Mouse (Mus musculus) MEL (cell line): Measurements from ENCODE around the gene Hoxc10. TPM values are rescaled to one million over a fixed set of nuclear protein-coding genes. Genes with fewer than 3 reads are reported as not detected.

ENCODE experiments used
- DNase-seq: peaks from one replicate; pipeline ENCODE4 v3.0.0; 2011; ENCODE audit warnings: low read depth, low spot score
- H3K27ac ChIP-seq: 2 replicates; pipeline ENCODE4 v1.5.1; 2012; ENCODE audit warnings: low read depth, mild to moderate bottlenecking, control low read depth, low read length, moderate library complexity; ENCODE audit not compliant: control insufficient read depth
- H3K27me3 ChIP-seq, 2 experiments: fragments of 150-350 bp in 1 of 2; sonication (generic) in 1 of 2; 2 replicates each; pipeline ENCODE4 v1.6.1; 2012; ENCODE audit warnings: low read length in 2 of 2, mild to moderate bottlenecking in 2 of 2, improper control_type of control experiment in 1 of 2, moderate library complexity in 1 of 2; ENCODE audit not compliant: insufficient read depth in 2 of 2, control insufficient read depth in 1 of 2
- H3K36me3 ChIP-seq, 2 experiments: 2 replicates each; pipeline ENCODE4 v1.6.1; 2012 to 2014; ENCODE audit warnings: low read length in 2 of 2, improper control_type of control experiment in 1 of 2, inconsistent platforms in 1 of 2, mild to moderate bottlenecking in 1 of 2; ENCODE audit not compliant: insufficient read depth in 2 of 2, control insufficient read depth in 1 of 2
- H3K4me1 ChIP-seq, 2 experiments: fragments of 150-350 bp in 1 of 2; sonication (generic) in 1 of 2; 2 replicates each; pipeline ENCODE4 v1.6.1; 2012; ENCODE audit warnings: low read length in 2 of 2, improper control_type of control experiment in 1 of 2, mild to moderate bottlenecking in 1 of 2; ENCODE audit not compliant: insufficient read depth in 2 of 2, control insufficient read depth in 1 of 2
- H3K4me3 ChIP-seq, 2 experiments: fragments of 150-350 bp in 1 of 2; sonication (generic) in 1 of 2; 2 replicates each; pipeline ENCODE4 v1.5.1; 2012; ENCODE audit warnings: low read depth in 2 of 2, low read length in 2 of 2, mild to moderate bottlenecking in 2 of 2, moderate library complexity in 2 of 2, control low read depth in 1 of 2, improper control_type of control experiment in 1 of 2; ENCODE audit not compliant: control insufficient read depth in 1 of 2, insufficient read depth in 1 of 2
- H3K79me2 ChIP-seq: 2 replicates; pipeline ENCODE4 v1.6.1; 2012; ENCODE audit warnings: mild to moderate bottlenecking, low read length, moderate library complexity; ENCODE audit not compliant: control insufficient read depth, poor library complexity, insufficient read depth
- H3K9ac ChIP-seq: 2 replicates; pipeline ENCODE4 v1.6.1; 2012; ENCODE audit warnings: low read depth, mild to moderate bottlenecking, control low read depth, low read length, moderate library complexity; ENCODE audit not compliant: control insufficient read depth, poor library complexity, severe bottlenecking
- H3K9me3 ChIP-seq: fragments of 150-350 bp; sonication (generic); replicated peaks from 2 replicates; pipeline ENCODE4 v1.6.1; 2012; ENCODE audit warnings: mild to moderate bottlenecking, low read length, improper control_type of control experiment, moderate library complexity; ENCODE audit not compliant: insufficient read depth
- BHLHE40 ChIP-seq: IDR thresholded peaks from 2 replicates; pipeline ENCODE4 v1.6.1; 2012; ENCODE audit warnings: low read depth, mild to moderate bottlenecking, inconsistent platforms, low read length, improper control_type of control experiment, borderline replicate concordance
- CHD1 ChIP-seq: IDR thresholded peaks from 2 replicates; pipeline ENCODE4 v1.6.1; 2012; ENCODE audit warnings: low read depth, mild to moderate bottlenecking, inconsistent platforms, low read length, improper control_type of control experiment
- CHD2 ChIP-seq: IDR thresholded peaks from 2 replicates; pipeline ENCODE4 v1.6.1; 2011; ENCODE audit warnings: low read length, improper control_type of control experiment
- CTCF ChIP-seq, 3 experiments: IDR thresholded peaks in 2 of 3; conservative IDR thresholded peaks in 1 of 3; 2 replicates each; pipeline ENCODE4 v1.5.1; 2011 to 2012; ENCODE audit warnings: low read length in 3 of 3, low read depth in 2 of 3, mild to moderate bottlenecking in 2 of 3, improper control_type of control experiment in 1 of 3, inconsistent platforms in 1 of 3, mixed read lengths in 1 of 3, moderate library complexity in 1 of 3; ENCODE audit not compliant: control insufficient read depth in 1 of 3, insufficient read depth in 1 of 3, poor library complexity in 1 of 3, severe bottlenecking in 1 of 3
- ELF1 ChIP-seq: IDR thresholded peaks from 2 replicates; pipeline ENCODE4 v1.6.1; 2014; ENCODE audit warnings: low read depth, mild to moderate bottlenecking, inconsistent platforms, low read length, improper control_type of control experiment, moderate library complexity
- EP300 ChIP-seq, 2 experiments: IDR thresholded peaks; 2 replicates each; pipeline ENCODE4 v1.6.1; 2011; ENCODE audit warnings: improper control_type of control experiment in 2 of 2, low read length in 2 of 2, low read depth in 1 of 2, mild to moderate bottlenecking in 1 of 2
- ETS1 ChIP-seq: IDR thresholded peaks from 2 replicates; pipeline ENCODE4 v1.6.1; 2012; ENCODE audit warnings: low read depth, mild to moderate bottlenecking, inconsistent platforms, low read length, improper control_type of control experiment, moderate library complexity
- GABPA ChIP-seq: IDR thresholded peaks from 2 replicates; pipeline ENCODE4 v1.6.1; 2012; ENCODE audit warnings: low read depth, mild to moderate bottlenecking, inconsistent platforms, low read length, improper control_type of control experiment, moderate library complexity
- HCFC1 ChIP-seq: IDR thresholded peaks from 2 replicates; pipeline ENCODE4 v1.6.1; 2012; ENCODE audit warnings: low read depth, mild to moderate bottlenecking, inconsistent platforms, low read length, improper control_type of control experiment, moderate library complexity
- JUND ChIP-seq: IDR thresholded peaks from 2 replicates; pipeline ENCODE4 v1.6.1; 2011; ENCODE audit warnings: low read depth, mild to moderate bottlenecking, improper control_type of control experiment, low read length
- KAT2A ChIP-seq: conservative IDR thresholded peaks from 2 replicates; pipeline ENCODE4 v1.6.1; 2012; ENCODE audit warnings: low read depth, low read length, improper control_type of control experiment, inconsistent platforms
- MAFK ChIP-seq: IDR thresholded peaks from 2 replicates; pipeline ENCODE4 v1.6.1; 2011; ENCODE audit warnings: low read depth, mild to moderate bottlenecking, low read length, improper control_type of control experiment, borderline replicate concordance
- MAX ChIP-seq: IDR thresholded peaks from 2 replicates; pipeline ENCODE4 v1.6.1; 2011; ENCODE audit warnings: low read length, improper control_type of control experiment
- MAZ ChIP-seq: IDR thresholded peaks from 2 replicates; pipeline ENCODE4 v1.6.1; 2012; ENCODE audit warnings: low read depth, mild to moderate bottlenecking, inconsistent platforms, low read length, improper control_type of control experiment
- MEF2A ChIP-seq: IDR thresholded peaks from 2 replicates; pipeline ENCODE4 v1.6.1; 2014; ENCODE audit warnings: low read depth, mild to moderate bottlenecking, inconsistent platforms, low read length, improper control_type of control experiment; ENCODE audit not compliant: poor library complexity, insufficient replicate concordance, severe bottlenecking; ENCODE audit errors: extremely low read depth
- MXI1 ChIP-seq: IDR thresholded peaks from 2 replicates; pipeline ENCODE4 v1.6.1; 2011; ENCODE audit warnings: mild to moderate bottlenecking, low read depth, low read length, improper control_type of control experiment
- MYC ChIP-seq: IDR thresholded peaks from 2 replicates; pipeline ENCODE4 v1.6.1; 2011; ENCODE audit warnings: low read depth, mild to moderate bottlenecking, low read length, improper control_type of control experiment, moderate library complexity
- NELFE ChIP-seq: IDR thresholded peaks from 2 replicates; pipeline ENCODE4 v1.6.1; 2011; ENCODE audit warnings: low read depth, low read length, improper control_type of control experiment
- NRF1 ChIP-seq: IDR thresholded peaks from 2 replicates; pipeline ENCODE4 v1.6.1; 2014; ENCODE audit warnings: low read depth, mild to moderate bottlenecking, inconsistent platforms, low read length, improper control_type of control experiment, moderate library complexity; ENCODE audit not compliant: poor library complexity, insufficient read depth, severe bottlenecking
- POLR2A ChIP-seq, 2 experiments: IDR thresholded peaks; 2 replicates each; pipeline ENCODE4 v1.6.1; 2011 to 2012; ENCODE audit warnings: low read length in 2 of 2, mild to moderate bottlenecking in 2 of 2, control low read depth in 1 of 2, improper control_type of control experiment in 1 of 2, low read depth in 1 of 2, moderate library complexity in 1 of 2; ENCODE audit not compliant: control insufficient read depth in 1 of 2, insufficient read depth in 1 of 2, poor library complexity in 1 of 2
- POLR2AphosphoS2 ChIP-seq: IDR thresholded peaks from 2 replicates; pipeline ENCODE4 v1.6.1; 2011; ENCODE audit warnings: low read length, improper control_type of control experiment
- POLR2AphosphoS5 ChIP-seq: IDR thresholded peaks from 2 replicates; pipeline ENCODE4 v1.6.1; 2012; ENCODE audit warnings: low read depth, borderline replicate concordance, mild to moderate bottlenecking, inconsistent platforms, low read length, moderate library complexity, mixed read lengths
- RAD21 ChIP-seq: IDR thresholded peaks from 2 replicates; pipeline ENCODE4 v1.6.1; 2011; ENCODE audit warnings: mild to moderate bottlenecking, low read depth, low read length, improper control_type of control experiment
- RCOR1 ChIP-seq: IDR thresholded peaks from 2 replicates; pipeline ENCODE4 v1.6.1; 2012; ENCODE audit warnings: low read depth, mild to moderate bottlenecking, inconsistent platforms, low read length, improper control_type of control experiment
- SMC3 ChIP-seq: IDR thresholded peaks from 2 replicates; pipeline ENCODE4 v1.6.1; 2011; ENCODE audit warnings: low read depth, low read length, improper control_type of control experiment
- TBP ChIP-seq: IDR thresholded peaks from 2 replicates; pipeline ENCODE4 v1.8.0; 2011; ENCODE audit warnings: low read depth, low read length, improper control_type of control experiment
- TCF12 ChIP-seq: IDR thresholded peaks from 2 replicates; pipeline ENCODE4 v1.6.1; 2014; ENCODE audit warnings: low read depth, mild to moderate bottlenecking, inconsistent platforms, low read length, improper control_type of control experiment, moderate library complexity
- UBTF ChIP-seq: IDR thresholded peaks from 2 replicates; pipeline ENCODE4 v1.6.1; 2012; ENCODE audit warnings: low read depth, mild to moderate bottlenecking, inconsistent platforms, low read length, improper control_type of control experiment, moderate library complexity, borderline replicate concordance; ENCODE audit not compliant: insufficient read depth
- USF1 ChIP-seq: IDR thresholded peaks from 2 replicates; pipeline ENCODE4 v1.6.1; 2014; ENCODE audit warnings: low read depth, mild to moderate bottlenecking, inconsistent platforms, low read length, improper control_type of control experiment, moderate library complexity
- ZKSCAN1 ChIP-seq: IDR thresholded peaks from 2 replicates; pipeline ENCODE4 v1.6.1; 2012; ENCODE audit warnings: low read depth, mild to moderate bottlenecking, inconsistent platforms, low read length, improper control_type of control experiment, moderate library complexity
- ZMIZ1 ChIP-seq: IDR thresholded peaks from 2 replicates; pipeline ENCODE4 v1.6.1; 2012; ENCODE audit warnings: low read depth, mild to moderate bottlenecking, inconsistent platforms, low read length, improper control_type of control experiment, moderate library complexity
- ZNF384 ChIP-seq: IDR thresholded peaks from 2 replicates; pipeline ENCODE4 v1.6.1; 2012; ENCODE audit warnings: low read depth, mild to moderate bottlenecking, inconsistent platforms, low read length, improper control_type of control experiment
- polyA plus RNA-seq, 2 experiments: library from polyadenylated mRNA; stranded (reverse) in 1 of 2; unstranded in 1 of 2; fragments of >175 nt in 1 of 2; fragments of >200 nt in 1 of 2; gene quantifications; 2 replicates each; pipeline versions ENCODE4 v1.2.1 to v1.2.4; 2012; ENCODE audit warnings: low replicate concordance in 2 of 2, low read depth in 1 of 2; ENCODE audit not compliant: insufficient read length in 2 of 2, insufficient read depth in 1 of 2, missing spikeins in 1 of 2
- total RNA-seq: library from RNA; depleted of rRNA; stranded (reverse); fragments of 300-350 nt; gene quantifications from 2 replicates; pipeline ENCODE4 v1.2.3, GENCODE M21; 2012

Gene Hoxc10
- total and polyA plus RNA-seq, 3 experiments, result 6.8 to 24.8 TPM; not detected in 1

DNA sequence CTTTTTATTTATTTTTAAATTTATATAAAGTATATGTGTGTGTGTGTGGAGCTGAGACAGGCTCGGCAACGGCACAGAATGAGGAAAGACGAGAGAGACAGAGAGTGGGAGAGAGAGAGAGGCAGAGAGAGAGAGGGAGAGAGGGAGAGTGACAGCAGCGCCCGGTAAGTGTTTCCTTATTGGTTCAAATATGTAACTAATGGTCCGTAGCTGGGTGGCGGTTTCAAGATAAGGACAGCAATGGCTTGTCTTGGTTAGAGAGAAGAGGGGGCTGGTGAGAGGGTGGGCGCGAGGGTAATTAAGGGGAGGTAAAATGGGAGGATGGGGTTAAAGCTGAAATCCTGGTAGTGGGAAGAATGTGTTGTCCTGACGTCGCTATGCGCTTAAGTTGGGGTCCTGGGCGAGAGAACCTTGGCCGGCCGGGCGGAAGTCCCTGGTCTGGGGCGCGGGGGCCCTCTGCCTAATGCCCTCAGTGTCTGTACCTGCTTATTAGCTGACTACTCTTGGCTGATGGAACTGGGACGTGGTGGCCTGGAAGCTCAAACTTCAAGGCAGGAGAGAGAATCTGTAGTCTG, 32.1 kb downstream of the Hoxc10 start (continued):
- TF ChIP-seq ZKSCAN1 (0 out of 2 replicates have a peak, but pooled peaks have one; percentile 43), ZMIZ1 (peak; percentile 97), USF1 (peak; percentile 47), CTCF (IDR thresholded peaks at IDR 0.05 in 2 of 3, conservative IDR thresholded peaks at IDR 0.05 in 1 of 3; ENCODE audit: control insufficient read depth in 1 of 3, insufficient read depth in 1 of 3, low read depth in 2 of 3, low read length in 3 of 3, poor library complexity in 1 of 3, severe bottlenecking in 1 of 3) (no peak)

DNA sequence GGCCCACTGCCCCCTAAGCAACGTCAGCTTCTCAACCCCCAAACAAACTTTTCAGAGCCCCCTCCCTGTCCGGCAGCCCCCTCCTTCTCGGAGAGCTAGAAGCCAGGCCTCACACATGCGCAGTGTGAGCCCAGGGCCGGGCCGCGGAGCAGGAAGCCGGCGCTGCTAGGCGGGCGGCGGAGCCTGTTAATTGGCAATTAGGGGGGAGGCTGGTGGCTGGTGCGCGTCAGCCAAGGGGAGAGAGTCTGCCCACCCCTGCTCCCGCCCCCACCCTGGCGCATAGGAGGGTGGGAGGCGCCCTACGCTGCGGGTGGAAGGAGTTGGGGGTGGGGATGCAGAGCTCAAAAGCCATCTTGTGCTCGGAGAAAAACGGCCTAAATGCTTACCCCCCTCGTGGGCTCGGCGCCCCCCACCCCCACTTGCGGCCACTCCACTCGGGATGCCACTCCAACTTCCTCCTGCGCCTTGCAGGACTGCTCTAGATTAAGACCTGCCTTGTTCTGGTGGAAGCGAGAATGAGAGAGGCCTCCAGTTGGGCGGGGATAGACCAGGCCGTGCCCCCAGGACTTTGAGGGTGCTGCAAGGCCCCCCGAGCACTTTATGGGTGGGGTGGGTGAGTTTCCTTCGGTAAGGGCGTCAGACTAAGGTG, 32.7 kb downstream of the Hoxc10 start:
- Histone ChIP-seq H3K4me3 (peak overlapping the region; percentile 68), H3K9me3 (no peaks in the 10 kb centered on the region), H3K79me2 (peaks cover 26% of the 10 kb centered on the region), H3K9ac (peak overlapping the region; percentile 98), H3K4me1 (peaks cover 15 to 34% of the 10 kb centered on the region in 2 experiments), H3K36me3 (peaks cover 0 to 31% of the 10 kb centered on the region in 2 experiments; a peak in 2 of 4 replicates), H3K27me3 (no peaks in the 10 kb centered on the region), H3K27ac (peak overlapping the region; percentile 99)
- peak; percentile 99 for DNase-seq
- TF ChIP-seq MAFK (no peak; the same call in 1 of the 2 replicates), NELFE (peak; percentile 72), JUND (no peak), RAD21 (no peak), MYC (peak; percentile 49; the same call in 1 of the 2 replicates), ZMIZ1 (peak; percentile 70; the same call in 1 of the 2 replicates), CHD1 (peak; percentile 82; the same call in 1 of the 2 replicates), MAX (peak; percentile 61), POLR2AphosphoS5 (no peak; the same call in 1 of the 2 replicates), GABPA (no peak), SMC3 (no peak), ETS1 (peak; percentile 78), POLR2A (IDR thresholded peaks at IDR 0.05; ENCODE audit: control insufficient read depth in 1 of 2, insufficient read depth in 1 of 2, low read depth in 1 of 2, low read length in 2 of 2, poor library complexity in 1 of 2) (peak; percentile 47 to 85; a peak in 2 of 4 replicates), KAT2A (no peak; the same call in 1 of the 2 replicates), BHLHE40 (peak; percentile 40; the same call in 1 of the 2 replicates), MAZ (peak; percentile 99), HCFC1 (peak; percentile 72), USF1 (0 out of 2 replicates have a peak, but pooled peaks have one; percentile 21), POLR2AphosphoS2 (peak; percentile 92), TCF12 (peak; percentile 80), MXI1 (peak; percentile 45), UBTF (0 out of 2 replicates have a peak, but pooled peaks have one; percentile 52), NRF1 (peak; percentile 100), TBP (peak; percentile 29; the same call in 1 of the 2 replicates), ZNF384 (no peak), RCOR1 (no peak; the same call in none of the 2 replicates), EP300 (IDR thresholded peaks at IDR 0.05; ENCODE audit: low read depth in 1 of 2, low read length in 2 of 2) (peak in 1 of 2 experiments; percentile 62; a peak in 2 of 4 replicates), MEF2A (no peak), CHD2 (peak; percentile 82), ELF1 (peak; percentile 93)
